Mouse (Mus musculus) forebrain, embryonic 12.5 days (tissue): Measurements from ENCODE around the gene Mmp15. TPM values are rescaled to one million over a fixed set of nuclear protein-coding genes. Genes with fewer than 3 reads are reported as not detected.

Experiments used
- ATAC-seq: fragments of 200-750 bp; cut with Nextera tagmentation; 2 replicates; pipeline ENCODE4 v1.8.0; 2017; ENCODE audit warnings: moderate TSS enrichment; ENCODE audit not compliant: low FRiP score
- H3K27ac ChIP-seq: fragments of 300-500 bp; sonication (generic); 2 replicates; pipeline ENCODE4 v1.5.1; 2016; ENCODE audit warnings: mild to moderate bottlenecking
- H3K27me3 ChIP-seq: fragments of 300-500 bp; sonication (generic); 2 replicates; pipeline ENCODE4 v1.6.1; 2016; ENCODE audit warnings: mild to moderate bottlenecking
- H3K36me3 ChIP-seq: fragments of 300-500 bp; sonication (generic); replicated peaks from 2 replicates; pipeline ENCODE4 v1.6.1; 2016; ENCODE audit warnings: mild to moderate bottlenecking
- H3K4me1 ChIP-seq: fragments of 300-500 bp; sonication (generic); 2 replicates; pipeline ENCODE4 v1.6.1; 2016
- H3K4me2 ChIP-seq: fragments of 300-500 bp; sonication (generic); 2 replicates; pipeline ENCODE4 v1.6.1; 2016; ENCODE audit warnings: mild to moderate bottlenecking, moderate library complexity
- H3K4me3 ChIP-seq: fragments of 300-500 bp; sonication (generic); replicated peaks from 2 replicates; pipeline ENCODE4 v1.5.1; 2016; ENCODE audit warnings: mild to moderate bottlenecking
- H3K9ac ChIP-seq: fragments of 300-500 bp; sonication (generic); 2 replicates; pipeline ENCODE4 v1.6.1; 2016; ENCODE audit warnings: mild to moderate bottlenecking
- H3K9me3 ChIP-seq: fragments of 300-500 bp; sonication (generic); 2 replicates; pipeline ENCODE4 v1.6.1; 2016
- WGBS: fragments of 180-500 bp; shearing (Covaris S2); methylation state at CpG from one replicate; pipeline ENCODE4 v1.1.7; 2016; 5-methylcytosine and 5-hydroxymethylcytosine counted together
- polyA plus RNA-seq: library from polyadenylated mRNA; unstranded; fragments of >200 nt; fragmentation: Nextera tagmentation; extraction: Ambion mirVana; gene quantifications from 2 replicates; pipeline ENCODE4 v1.2.1, GENCODE M21; 2016

Mmp15 gene
- polyA plus RNA-seq, 1 experiment from 2014 or later, result 22.8 TPM

DNA sequence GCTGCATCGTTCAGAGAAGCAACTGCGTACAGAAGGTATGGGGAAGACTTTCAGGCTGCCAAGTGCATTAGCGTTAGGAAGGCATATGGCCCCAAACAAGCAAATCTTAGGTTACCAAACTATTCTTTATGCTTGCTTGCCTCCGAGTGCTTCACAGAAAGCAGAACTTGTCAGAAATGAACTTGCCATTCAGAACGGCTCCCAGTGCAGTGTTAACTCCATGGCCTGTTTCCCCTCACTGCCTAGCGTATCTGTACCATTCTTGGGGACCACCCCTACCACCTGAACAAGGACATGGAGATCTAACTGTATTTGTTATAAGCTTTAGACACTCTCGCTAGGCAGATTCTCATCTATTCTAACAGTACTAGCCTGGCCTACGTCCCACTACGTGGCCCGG is 35.2 kb downstream of the Mmp15 start:
- Histone ChIP-seq H3K4me3 (no peak overlapping the region), H3K4me1 (no peaks in the 10 kb centered on the region), H3K4me2 (no peak overlapping the region), H3K9ac (no peak overlapping the region), H3K9me3 (0 out of 2 replicates have a peak, but pooled peaks cover 3% of the 10 kb centered on the region), H3K27ac (no peak overlapping the region), H3K36me3 (no peaks in the 10 kb centered on the region), H3K27me3 (no peaks in the 10 kb centered on the region)
- 92% methylated on average over 10 of the region's 10 CpGs for WGBS
- ATAC-seq, result no peak

DNA sequence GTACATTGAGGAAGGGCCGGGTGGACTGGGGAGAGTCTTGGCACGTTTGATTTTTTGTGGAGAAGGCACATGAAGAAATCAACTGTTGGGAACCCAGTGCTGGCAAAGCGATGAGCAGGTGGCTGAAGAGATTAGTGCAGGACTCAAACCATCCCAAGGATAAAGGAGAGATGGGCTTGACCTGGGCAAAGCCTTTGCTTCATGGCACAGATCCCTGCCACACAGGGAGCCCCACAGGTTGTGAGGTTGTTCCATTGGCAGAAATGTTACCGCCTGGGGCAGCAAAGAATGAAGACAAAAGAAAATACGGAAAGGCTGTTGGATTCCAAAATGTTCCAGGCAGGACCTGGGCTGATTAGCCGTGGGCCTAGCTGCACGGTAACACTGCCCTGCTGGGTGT is 35.9 kb downstream of the Mmp15 start:
- H3K4me2 ChIP-seq, result no peak overlapping the region
- no peak overlapping the region for H3K4me3 ChIP-seq
- no peaks in the 10 kb centered on the region for H3K27me3 ChIP-seq
- no peaks in the 10 kb centered on the region for H3K36me3 ChIP-seq
- 0 out of 2 replicates have a peak, but pooled peaks cover 3% of the 10 kb centered on the region for H3K9me3 ChIP-seq
- ATAC-seq, result no peak
- WGBS, result 79% methylated on average over 7 of the region's 7 CpGs
- H3K4me1 ChIP-seq, result no peaks in the 10 kb centered on the region
- H3K27ac ChIP-seq, result no peak overlapping the region
- H3K9ac ChIP-seq, result no peak overlapping the region

DNA sequence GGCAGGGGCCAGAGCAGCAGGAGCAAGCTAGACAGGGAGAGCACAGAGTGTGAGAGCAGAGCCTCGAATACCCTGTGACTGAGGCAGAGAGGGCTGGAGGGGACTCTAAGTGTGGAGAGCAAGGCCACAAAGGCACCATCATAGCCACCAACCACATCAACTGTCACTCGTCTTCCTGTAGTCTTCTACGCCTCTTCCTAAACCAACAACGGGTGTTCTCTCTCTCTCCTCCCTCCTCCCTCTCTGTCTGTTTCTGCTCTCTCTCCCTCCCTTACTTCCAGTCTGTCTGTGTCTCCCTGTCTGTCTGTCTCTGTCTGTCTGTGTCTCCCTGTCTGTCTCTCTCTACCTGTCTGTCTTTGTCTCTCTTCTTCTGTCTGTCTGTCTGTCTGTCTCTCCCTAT is 38.2 kb downstream of the Mmp15 start:
- WGBS, result 80% methylated on average over 4 of the region's 4 CpGs
- H3K9ac ChIP-seq, result no peak overlapping the region
- H3K27me3 ChIP-seq, result no peaks in the 10 kb centered on the region
- no peaks in the 10 kb centered on the region for H3K36me3 ChIP-seq
- no peak for ATAC-seq
- H3K4me1 ChIP-seq, result peaks cover 4% of the 10 kb centered on the region
- 0 out of 2 replicates have a peak, but pooled peaks cover under 1% of the 10 kb centered on the region for H3K9me3 ChIP-seq
- no peak overlapping the region for H3K4me3 ChIP-seq
- H3K4me2 ChIP-seq, result no peak overlapping the region
- H3K27ac ChIP-seq, result no peak overlapping the region

DNA sequence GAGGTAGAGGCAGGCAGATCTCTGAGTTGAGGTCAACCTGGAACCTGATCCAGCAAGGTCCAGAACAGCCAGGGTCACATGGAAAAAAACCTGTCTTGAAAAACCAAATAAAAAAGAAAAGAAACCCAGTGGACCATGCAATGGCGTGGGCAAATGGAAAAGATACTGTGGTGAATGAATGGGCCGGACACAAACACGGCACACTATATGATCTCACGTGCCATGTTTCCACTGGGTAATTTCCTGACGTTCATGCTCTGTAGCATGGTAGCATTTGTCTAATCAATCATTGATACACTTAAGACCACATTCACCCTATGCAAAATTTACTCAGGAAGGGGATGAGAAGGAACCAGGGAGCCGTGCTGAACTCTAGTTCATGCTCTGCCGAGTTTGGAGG is 39.0 kb downstream of the Mmp15 start:
- H3K36me3 ChIP-seq, result no peaks in the 10 kb centered on the region
- H3K27me3 ChIP-seq, result no peaks in the 10 kb centered on the region
- WGBS, result 83% methylated on average over 7 of the region's 7 CpGs
- H3K9me3 ChIP-seq, result no peaks in the 10 kb centered on the region
- peaks cover 5% of the 10 kb centered on the region for H3K4me1 ChIP-seq
- no peak overlapping the region for H3K4me2 ChIP-seq
- H3K27ac ChIP-seq, result no peak overlapping the region
- ATAC-seq, result no peak
- no peak overlapping the region for H3K9ac ChIP-seq
- no peak overlapping the region for H3K4me3 ChIP-seq

DNA sequence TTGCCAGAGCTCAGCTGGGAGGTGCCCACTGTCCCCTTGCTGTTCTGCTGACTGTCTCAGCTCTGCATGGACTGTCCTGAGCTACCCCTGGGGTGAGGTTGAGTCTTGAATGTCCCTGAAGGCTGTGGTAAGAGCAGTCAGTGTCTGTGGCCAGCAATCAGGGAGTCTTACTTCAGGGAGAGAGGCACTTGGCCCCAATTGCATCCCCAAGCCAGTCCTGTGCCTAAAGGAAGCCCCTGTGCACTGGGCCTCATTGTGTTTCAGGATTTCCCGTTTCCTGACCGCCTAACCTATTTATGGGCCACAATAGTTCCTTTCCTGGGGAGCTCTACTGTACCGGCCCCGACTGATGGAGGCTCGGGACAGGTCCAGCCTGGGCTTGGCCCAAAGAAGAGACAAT is 40.5 kb downstream of the Mmp15 start:
- WGBS, result 75% methylated on average over 5 of the region's 5 CpGs
- Histone ChIP-seq H3K36me3 (no peaks in the 10 kb centered on the region), H3K4me1 (peaks cover 17% of the 10 kb centered on the region), H3K9ac (no peak overlapping the region), H3K27ac (no peak overlapping the region), H3K4me3 (no peak overlapping the region), H3K4me2 (no peak overlapping the region), H3K9me3 (no peaks in the 10 kb centered on the region), H3K27me3 (no peaks in the 10 kb centered on the region)
- no peak for ATAC-seq

DNA sequence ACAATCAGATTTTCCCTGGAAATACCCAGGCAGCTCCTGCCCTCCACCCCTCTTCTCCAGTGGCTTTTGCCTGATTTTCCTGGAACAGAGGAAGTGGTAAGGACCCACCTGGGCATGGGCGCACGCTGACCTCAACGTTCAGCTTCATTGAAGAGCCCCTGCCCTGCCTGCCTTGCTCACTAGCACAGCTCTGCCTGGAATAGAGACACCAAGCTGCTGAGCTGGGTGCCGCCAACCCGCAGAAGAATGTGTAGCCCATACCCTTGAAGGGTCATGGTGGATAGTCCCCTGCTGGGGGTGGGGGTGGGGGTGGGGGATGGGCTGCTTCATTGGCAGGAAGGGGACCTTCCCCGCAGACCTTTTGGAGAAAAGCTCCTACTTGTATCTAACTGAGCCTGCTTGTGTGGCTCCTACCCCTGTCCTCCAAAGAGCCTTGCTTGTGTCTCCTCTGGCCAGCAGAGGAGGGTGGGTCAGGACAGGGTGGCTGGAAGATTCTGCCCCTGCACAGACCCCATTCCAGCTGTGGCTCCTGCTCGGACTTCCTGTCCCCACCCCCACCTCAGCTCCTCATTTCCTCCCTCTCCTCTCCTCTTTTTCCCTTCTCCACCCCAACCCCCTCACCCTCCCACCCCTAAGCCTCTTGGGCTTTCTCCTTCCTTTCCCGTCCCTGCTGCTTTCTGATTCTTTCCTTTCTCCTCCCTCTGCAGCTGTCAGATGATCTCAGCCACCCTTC is 43.3 kb downstream of the Mmp15 start:
- Histone ChIP-seq H3K27me3 (no peaks in the 10 kb centered on the region), H3K4me3 (no peak overlapping the region), H3K4me1 (peaks cover 18% of the 10 kb centered on the region), H3K36me3 (no peaks in the 10 kb centered on the region), H3K9me3 (no peaks in the 10 kb centered on the region), H3K27ac (no peak overlapping the region), H3K9ac (no peak overlapping the region), H3K4me2 (no peak overlapping the region)
- no peak for ATAC-seq
- WGBS, result 54% methylated on average over 8 of the region's 8 CpGs

DNA sequence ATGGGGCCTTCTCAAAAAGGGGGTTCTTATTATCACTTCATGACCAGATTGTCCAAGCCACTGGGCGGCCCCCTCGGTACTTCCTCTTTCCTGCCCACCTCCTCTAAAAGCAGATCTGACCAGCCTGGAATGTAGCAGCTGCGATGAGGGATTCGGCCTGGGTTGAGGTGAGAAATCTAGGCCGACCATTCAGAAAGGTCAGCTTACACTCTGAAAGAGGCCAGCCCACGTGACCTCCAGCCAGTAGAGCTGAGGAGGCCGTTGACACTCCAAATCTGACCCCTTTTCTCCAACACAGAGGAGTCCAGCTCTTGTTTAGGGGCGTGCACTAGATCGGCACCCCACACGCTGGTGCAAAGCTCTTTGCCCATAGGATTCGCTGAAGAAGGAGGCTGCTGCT is 44.7 kb downstream of the Mmp15 start:
- H3K9ac ChIP-seq, result no peak overlapping the region

DNA sequence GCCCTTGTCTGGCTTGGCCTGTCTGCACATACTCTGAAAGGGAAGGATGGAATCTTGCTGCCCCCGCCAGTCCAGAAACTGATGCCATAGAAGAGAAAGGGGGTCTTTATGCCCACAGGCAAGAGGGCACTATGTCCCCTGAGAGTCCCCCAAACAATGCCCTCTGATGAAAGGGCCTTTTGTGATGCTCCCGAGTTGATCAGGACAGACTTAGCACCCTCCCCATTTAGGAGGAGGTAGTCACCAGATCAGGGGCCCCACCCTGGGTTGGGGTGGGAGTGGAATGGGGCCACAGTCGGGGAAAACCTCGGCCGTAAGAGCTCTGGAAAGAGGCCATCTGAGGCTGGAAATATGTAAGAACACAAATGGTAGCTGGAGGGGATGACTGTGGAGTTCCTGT is 45.1 kb downstream of the Mmp15 start:
- Histone ChIP-seq H3K9ac (no peak overlapping the region), H3K4me2 (no peak overlapping the region), H3K9me3 (no peaks in the 10 kb centered on the region), H3K36me3 (no peaks in the 10 kb centered on the region), H3K27ac (no peak overlapping the region; the same call in 1 of the 2 replicates), H3K4me1 (peaks cover 18% of the 10 kb centered on the region), H3K27me3 (no peaks in the 10 kb centered on the region), H3K4me3 (no peak overlapping the region)
- no peak for ATAC-seq
- 42% methylated on average over 5 of the region's 5 CpGs for WGBS

More for the DNA sequence above, 44.7 kb downstream of the Mmp15 start:
- Histone ChIP-seq H3K27me3 (no peaks in the 10 kb centered on the region), H3K9me3 (no peaks in the 10 kb centered on the region), H3K4me1 (peaks cover 18% of the 10 kb centered on the region), H3K36me3 (no peaks in the 10 kb centered on the region), H3K27ac (no peak overlapping the region), H3K4me2 (no peak overlapping the region), H3K4me3 (no peak overlapping the region)
- ATAC-seq, result no peak
- 76% methylated on average over 11 of the region's 11 CpGs for WGBS

DNA sequence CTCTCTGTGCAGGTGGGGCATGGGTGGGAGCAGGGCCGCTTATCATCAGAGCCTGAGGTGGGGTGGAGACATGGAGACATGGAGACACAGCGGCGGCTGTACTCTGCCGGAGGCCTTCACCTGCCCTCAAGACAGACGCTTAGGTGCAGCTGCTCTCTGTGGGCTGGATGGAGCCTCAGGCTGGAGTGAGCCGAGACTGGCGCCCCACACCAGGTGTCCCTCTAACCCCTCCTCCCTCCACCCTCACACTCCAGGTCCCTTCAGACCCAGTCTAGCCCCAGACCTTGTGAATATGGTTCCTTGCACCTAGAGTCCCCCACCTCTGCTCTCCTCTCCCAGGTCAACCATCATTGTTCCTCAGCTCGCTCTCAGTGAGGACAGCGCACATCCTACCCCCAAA is 47.1 kb downstream of the Mmp15 start:
- WGBS, result 88% methylated on average over 9 of the region's 9 CpGs
- Histone ChIP-seq H3K27ac (no peak overlapping the region), H3K36me3 (no peaks in the 10 kb centered on the region), H3K4me2 (no peak overlapping the region), H3K27me3 (no peaks in the 10 kb centered on the region), H3K9me3 (no peaks in the 10 kb centered on the region), H3K9ac (no peak overlapping the region), H3K4me1 (peaks cover 18% of the 10 kb centered on the region), H3K4me3 (no peak overlapping the region)
- ATAC-seq, result no peak

DNA sequence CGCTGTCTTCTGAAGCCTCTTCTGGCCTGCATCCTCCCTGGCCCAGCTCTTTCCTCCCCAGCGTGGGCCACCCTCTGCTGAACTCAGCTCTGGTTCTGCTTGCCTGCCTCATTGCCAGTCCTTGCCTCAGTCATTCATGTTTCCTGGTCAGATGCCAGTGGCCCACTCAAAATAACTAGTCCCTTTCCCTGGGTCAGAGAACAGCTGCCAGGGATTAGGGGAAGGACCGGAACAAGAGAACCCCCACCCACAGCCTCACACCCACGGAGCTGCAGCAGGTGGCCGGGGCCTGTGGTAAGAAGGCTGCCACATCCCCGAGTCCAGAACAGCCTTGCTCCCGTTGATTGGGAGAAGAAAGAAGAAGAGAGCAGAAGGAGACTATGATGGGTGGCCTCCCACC is 49.0 kb downstream of the Mmp15 start:
- 76% methylated on average over 7 of the region's 7 CpGs for WGBS
- Histone ChIP-seq H3K4me2 (no peak overlapping the region), H3K4me1 (peaks cover 13% of the 10 kb centered on the region), H3K9me3 (no peaks in the 10 kb centered on the region), H3K4me3 (no peak overlapping the region), H3K27me3 (no peaks in the 10 kb centered on the region), H3K27ac (no peak overlapping the region), H3K36me3 (no peaks in the 10 kb centered on the region), H3K9ac (no peak overlapping the region)
- no peak for ATAC-seq

DNA sequence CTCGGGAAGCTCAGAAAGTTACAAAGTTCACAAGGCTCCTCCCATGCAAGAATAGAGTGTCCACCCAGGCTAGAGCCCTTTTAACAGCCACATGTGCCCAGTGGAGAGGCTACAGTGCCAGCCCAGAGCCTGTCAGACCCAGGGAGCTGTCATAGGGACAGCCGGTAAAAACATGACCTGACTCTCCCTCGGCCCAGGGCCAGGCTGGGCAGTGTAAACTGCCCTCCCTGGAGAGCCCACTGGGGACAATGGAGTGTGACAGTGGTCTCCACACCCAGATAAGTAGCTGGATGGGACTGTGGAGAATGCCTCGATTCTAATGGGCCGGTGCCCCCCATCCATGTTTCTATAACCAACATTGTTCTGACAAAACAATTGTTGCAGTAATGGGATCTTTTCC is 57.5 kb downstream of the Mmp15 start:
- H3K4me2 ChIP-seq, result no peak overlapping the region
- no peak overlapping the region for H3K27ac ChIP-seq
- H3K4me1 ChIP-seq, result no peaks in the 10 kb centered on the region; the same call in 1 of the 2 replicates
- no peaks in the 10 kb centered on the region for H3K27me3 ChIP-seq
- no peak overlapping the region for H3K4me3 ChIP-seq
- H3K9me3 ChIP-seq, result peaks cover 3% of the 10 kb centered on the region; the same call in 1 of the 2 replicates
- no peak for ATAC-seq
- no peak overlapping the region for H3K9ac ChIP-seq
- H3K36me3 ChIP-seq, result no peaks in the 10 kb centered on the region
- 87% methylated on average over 5 of the region's 5 CpGs for WGBS

DNA sequence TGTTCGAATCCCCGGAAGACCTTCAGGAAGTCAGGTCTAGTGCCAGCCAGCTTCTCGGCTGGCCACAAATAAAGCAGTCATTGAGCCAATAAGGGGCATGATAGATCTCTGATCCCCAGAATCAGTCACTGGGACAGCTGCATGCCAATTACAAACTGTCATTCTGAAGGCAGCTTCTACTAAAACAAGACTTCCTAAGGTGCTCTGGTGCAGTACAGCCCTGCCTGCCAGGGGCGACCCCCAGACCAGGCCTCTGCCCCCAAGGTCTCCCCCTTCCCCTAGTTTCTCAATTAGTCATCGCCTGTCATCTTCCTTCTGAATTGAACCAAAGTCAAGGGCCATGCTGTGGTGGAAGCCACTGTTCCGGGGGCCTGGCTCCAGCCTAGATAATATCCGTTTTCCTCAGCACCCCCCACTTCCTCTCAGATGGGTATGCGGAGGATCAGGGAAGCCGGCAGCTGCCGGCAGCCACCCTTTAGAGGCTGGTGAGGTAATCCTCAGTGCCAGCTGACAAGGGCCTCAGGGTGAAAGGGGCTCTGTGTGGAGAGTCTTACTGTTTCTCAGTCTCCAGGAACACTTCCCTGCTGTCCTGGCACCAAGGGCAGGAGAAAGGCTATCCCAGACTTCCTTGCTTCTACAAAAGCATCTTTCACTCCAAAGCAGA is 59.4 kb downstream of the Mmp15 start:
- Histone ChIP-seq H3K4me3 (no peak overlapping the region), H3K4me2 (no peak overlapping the region), H3K27me3 (no peaks in the 10 kb centered on the region), H3K27ac (no peak overlapping the region), H3K9ac (no peak overlapping the region), H3K36me3 (no peaks in the 10 kb centered on the region), H3K4me1 (no peaks in the 10 kb centered on the region; the same call in 1 of the 2 replicates), H3K9me3 (peaks cover 3% of the 10 kb centered on the region; the same call in 1 of the 2 replicates)
- peak; percentile 41; the same call in 1 of the 2 replicates for ATAC-seq
- WGBS, result 63% methylated on average over 10 of the region's 10 CpGs
